Mouse (Mus musculus): ENCODE measurements at regions not wholly inside any gene's neighbourhood (a gene's known extent, or its start where the extent isn't known, plus 50 kb on each side); places are given as distances from the start of the nearest gene placed in this dataset.
"Not testable (repeated sequence)": the region's sequence is repeated elsewhere in the genome, so short reads cannot be mapped to it uniquely, and the experiment has no call there.

DNA sequence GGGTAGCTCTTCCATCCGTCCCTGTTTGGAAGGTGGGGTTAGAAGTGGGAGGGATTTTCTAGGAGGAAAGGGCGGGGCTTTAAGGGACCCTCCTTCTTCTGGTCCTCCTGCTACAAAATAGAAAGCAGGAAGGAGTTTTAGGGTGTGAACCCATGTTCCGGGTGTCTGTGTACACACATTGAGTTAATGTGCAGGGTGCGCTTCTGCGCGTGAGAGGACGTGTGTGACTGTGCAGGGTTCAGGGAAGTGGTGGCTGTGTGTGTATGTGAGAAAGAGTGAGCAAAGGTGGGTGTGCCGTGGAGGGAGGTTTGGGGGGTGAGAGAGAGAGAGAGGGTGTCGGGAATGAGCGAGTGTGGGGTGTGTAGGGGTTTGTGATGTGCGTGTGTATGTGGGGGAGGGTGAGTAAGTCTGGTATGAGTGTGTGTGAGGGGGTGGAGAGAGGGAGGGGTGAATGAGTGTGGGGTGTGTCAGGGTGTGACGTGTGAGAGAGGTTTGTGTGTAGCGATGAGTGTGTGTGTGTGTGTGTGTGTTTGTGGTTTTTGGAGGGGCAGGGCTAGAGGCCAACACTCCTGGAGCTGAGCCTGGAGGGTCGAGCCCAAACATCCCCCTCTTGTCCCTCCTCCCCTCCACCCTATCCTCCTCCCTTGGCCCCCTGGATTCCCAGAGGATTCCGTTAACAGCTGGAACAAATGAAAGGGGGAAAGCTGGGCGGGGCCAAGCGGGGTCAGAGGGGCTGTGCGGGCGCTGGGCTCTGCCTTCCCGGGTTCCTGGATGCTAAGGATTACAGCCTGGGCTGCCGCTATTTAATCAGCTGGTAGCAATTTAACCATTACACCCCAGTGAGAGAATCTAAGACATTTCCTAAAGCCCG lies 95.3 kb upstream of the Med13l start:
- DNase-seq (ENCODE audit: low spot score), result peak; percentile 76

DNA sequence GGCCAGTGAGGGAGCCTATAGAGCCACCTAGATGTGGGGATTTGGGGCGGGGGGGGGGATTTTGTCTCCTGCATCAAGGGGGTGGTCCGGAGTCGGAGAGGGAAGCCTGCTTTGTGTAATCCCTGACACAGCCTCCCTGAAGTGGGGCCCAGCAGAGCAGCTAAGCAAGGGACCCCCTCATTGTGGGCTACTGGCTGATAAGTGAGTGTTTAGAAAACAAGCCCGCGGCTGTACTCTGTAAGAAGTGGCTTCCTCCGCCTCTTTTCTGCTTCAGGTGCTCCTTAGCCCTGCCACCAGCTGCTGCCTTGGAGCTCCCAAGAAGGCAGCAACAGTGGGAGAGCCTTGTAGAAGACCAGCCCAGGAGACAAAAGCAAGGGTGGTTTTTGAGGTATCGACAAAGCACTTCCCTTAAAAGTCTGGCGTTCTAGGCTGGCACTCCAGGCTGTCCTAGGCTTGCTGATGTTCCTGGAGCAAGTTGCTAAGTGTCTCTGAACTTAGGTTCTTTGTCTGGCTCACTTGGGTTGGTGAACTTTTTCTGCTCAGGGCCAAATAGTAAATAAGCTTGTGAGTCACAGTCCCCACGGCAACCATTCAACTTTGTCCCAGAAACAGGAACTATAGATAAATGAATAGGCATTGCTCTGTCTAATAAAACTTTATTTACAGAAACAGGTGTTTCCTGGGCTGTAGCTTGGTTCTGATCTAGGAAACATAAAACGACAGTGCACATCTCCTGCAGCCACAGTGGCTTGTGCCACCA lies 94.3 kb upstream of the Med13l start:
- no peak for DNase-seq (ENCODE audit: low spot score)

DNA sequence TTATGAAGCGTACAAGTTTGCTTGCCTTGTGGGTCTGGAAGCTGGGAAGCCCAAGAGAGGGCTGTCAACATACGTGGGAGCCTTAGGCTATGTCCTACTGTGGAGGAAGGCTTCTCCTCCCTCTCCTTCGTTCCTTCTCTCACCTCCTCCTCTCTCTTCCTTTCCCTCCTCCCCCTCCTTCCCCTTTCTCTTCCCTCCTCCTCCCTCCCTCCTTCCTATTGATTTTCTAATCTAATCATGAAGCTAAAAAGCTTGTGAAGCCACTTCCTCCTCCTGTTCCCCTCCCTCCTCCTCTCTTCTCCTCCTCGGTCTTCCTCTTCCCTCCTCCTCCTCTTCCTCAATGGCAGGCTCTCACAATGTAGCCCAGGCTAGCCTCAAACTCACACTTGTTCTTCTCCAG lies 91.7 kb upstream of the Med13l start:
- no peak for DNase-seq (ENCODE audit: low spot score)

DNA sequence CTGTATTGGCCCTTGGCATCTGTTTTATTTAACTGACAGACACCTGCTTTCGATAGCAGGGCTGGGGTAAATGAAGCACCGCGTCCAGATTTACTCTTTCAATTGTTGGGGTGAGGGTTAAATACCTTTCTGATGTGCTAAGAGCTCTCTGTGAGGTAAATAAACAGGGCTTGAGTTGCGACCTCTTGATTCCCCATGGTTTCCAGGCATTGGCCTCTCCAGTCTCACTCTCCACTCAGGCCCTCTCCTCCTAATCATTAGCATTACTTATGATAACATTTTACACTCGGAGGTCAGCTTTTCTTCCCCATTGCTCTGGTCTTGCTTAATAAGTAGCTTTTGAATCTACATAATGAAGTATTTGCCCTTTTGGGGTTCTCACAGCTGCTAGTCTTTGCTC lies 88.9 kb upstream of the Med13l start:
- no peak for DNase-seq (ENCODE audit: low spot score)

DNA sequence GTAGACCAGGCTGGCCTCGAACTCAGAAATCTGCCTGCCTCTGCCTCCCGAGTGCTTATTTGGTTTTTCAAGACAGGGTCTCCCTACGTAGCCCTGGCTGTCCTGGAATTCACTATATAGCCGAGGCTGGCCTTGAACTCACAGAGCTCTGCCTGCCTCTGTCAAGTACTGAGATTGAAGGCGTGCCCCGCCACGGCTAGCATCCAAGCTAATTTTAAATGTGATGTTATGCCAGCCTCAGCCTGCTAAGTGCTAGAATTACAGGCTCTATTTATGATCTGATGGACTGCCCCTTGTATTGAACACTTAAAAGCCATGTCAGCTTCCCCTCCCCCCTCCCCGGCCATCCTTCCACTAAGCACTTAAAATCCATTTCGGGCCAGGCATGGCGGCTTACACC lies 88.2 kb upstream of the Med13l start:
- DNase-seq (ENCODE audit: low spot score), result no peak

DNA sequence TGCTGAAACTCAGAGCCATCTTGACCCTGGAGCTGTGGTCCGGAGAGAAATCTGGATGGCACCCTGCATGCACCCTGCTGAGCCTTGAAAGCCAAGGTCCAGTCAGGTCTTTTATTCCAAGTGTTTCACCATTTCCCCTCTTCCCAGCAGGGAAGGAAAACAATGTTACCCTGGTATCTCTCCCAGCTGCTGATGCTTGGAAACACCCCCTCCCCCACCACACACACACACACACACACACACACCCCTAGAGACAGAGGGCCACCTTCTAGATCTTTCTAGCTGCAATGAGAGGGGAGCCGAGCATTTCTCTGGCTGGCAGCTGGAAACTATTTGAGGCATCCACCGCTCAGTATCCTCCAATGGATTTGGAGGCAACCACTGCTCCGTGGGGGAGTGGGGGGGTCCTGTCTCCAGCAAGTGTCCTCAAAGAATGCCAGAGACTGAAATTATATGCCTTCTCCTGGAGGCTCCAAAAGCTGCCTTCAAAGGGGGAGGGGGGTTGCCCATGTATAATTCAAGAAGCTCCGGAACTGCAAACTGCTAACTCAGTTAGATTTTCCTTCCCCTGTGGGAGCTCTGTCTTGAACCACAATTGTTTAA lies 87.2 kb upstream of the Med13l start:
- DNase-seq (ENCODE audit: low spot score), result no peak

DNA sequence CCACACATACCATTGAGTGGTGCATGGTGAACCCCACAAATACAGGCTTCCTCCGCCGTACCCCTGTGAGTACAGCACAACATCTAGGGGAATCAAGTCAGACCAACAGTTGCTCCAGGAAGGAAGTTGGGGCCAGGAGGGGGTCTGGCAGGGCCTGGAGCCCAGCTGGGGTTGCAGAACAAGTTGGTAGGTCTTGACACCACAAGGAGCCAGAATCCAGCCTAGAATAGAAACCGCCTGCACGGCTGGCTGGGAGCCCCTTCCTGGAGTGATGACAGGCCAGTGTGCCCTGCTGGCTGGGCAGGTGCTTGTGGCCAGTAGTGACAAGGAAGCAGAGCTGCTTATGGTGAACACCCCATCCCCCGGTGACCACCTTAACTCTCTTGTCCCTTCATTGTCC lies 83.9 kb upstream of the Med13l start:
- no peak for DNase-seq (ENCODE audit: low spot score)

DNA sequence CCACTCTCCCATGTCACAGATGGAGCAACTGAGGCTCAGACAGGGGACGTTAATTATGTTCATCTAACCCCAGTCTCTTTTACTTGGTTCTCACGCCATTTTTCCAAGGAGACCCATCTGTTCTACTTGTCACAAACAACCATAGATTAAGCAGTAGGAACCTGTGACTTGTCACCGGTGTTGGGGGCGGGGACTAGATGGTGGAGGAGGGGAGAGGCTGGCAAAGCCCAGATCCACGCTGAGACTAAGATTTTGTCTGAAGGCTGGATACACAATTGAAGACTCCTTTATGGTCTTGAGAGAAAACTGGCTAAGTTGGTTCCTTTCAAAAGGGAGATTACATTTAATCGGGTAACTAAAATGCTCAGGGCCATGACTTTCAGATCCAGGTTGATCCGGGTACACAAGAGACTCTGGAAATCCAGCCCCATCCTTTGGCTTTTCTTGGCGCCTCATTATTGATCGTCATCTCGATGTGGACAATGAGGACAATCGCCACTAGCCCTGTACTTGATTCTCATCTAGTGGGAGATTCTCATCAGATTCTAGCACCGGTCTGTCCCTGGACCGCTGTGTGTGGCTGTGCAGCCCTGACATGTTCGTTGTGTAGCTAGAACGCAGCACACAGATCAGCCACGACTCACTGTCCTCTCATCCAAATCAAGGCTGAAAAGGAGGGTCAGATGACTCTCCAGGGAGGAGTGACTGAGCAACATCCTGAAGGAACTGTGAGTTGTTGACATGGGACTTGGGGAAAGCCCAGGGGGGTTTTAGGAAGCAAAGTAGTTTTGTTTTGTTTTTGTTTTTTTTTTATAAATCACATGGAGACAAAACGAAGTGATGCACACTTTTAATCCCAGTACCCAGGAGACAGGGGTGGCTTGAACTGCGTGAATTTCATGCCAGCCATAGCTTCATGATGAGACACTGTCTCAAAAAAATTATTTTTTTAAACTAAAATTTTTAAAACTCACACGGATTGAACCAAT lies 83.1 kb upstream of the Med13l start:
- DNase-seq (ENCODE audit: low spot score), result no peak

DNA sequence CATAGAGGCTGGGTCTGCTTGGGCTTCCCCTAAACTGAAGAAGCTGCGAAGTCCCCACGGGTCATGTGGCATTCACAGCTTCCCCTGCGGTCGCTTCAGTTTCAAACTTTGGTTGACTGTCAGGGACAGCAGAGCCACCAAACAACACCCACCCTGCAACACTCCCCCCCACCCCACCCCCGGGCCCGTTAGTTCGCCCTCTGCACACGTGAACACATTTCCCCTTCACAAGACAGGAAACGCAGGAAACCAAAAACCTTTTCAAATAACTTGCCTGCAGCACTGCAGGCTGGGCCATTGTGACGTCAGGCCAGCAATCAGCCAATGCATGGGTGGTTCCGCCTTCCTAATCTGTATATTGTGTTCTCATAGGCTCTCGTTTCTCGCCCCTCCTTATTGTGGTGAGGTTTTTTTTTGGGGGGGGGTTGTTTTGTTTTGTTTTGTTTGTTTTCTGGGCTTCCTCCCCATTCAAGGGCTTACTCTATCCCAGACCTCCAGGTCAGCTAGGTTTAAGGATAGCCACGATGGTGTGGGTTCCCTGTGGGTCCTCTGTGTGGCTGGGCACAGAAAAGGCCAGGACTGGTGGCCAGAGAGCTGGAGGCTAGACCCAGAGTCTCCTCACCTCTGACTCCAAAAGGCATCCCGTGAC lies 82.2 kb upstream of the Med13l start:
- DNase-seq (ENCODE audit: low spot score), result peak; percentile 81

DNA sequence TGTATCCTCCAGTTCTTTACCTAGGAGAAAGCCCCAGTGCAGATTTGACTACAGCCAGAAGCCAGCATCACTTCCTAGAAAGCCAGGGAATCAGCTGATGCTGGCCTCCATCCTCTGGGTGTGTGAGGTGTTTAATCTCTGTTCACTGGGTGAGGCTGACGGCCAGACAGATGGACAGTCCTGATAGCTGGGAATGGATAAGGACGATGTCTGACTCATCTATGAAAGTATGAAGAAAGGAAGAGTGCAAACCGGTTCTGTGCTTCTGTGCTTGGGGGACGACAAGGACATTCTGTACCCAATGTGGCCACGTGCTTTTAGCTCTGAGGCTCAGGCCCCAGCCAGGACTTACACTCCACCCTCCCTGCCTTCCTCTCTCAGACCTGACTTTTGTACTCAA lies 80.5 kb upstream of the Med13l start:
- no peak for DNase-seq (ENCODE audit: low spot score)

DNA sequence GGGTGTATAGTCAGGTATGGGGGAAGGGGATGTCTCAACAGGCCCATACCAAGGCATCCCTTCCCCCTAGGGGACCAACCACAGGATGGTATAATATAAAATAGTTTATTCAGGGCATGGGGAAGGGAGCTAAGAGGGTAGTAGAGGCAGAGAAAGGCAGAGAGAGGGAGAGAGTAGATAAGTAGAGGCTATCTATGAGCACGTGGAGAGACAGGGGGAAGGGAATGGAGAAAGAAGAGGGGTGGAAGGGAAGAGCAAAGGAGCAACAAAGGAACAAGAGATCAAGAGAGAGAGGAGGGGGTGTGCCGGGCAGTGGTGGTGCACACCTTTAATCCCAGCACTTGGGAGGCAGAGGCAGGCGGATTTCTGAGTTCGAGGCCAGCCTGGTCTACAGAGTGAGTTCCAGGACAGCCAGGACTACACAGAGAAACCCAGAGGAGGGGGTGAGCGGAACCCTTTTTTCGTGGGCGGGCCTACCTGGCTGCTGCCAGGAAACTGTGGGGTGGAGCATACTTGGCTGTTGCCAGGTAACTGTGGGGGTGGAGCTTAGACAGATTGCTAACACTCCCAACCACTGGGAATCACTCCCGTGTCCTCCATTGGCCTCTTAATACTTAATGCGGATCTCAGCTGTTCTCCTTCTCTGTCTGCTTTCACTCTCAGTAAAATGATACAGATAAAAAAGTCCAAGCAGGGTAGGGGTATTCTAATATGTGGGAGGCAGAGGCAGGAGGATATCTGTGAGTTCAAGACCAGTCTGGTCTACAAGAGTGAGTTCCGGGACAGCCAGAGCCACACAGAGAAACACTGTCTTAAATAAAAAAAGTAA lies 79.3 kb upstream of the Med13l start:
- DNase-seq (ENCODE audit: low spot score), result no peak

DNA sequence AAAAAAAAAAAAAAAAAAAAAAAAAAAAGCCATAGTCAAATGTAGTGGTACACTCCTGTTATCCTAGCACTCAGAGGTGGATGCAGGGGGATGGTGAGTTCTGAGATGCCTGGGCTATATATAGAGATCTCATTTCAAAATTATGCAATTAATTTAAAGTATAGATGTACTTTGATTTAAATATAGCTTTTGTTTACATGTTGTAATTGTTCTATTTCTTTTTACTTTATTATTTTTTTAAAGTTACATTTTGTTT lies 78.8 kb upstream of the Med13l start:
- no peak for DNase-seq (ENCODE audit: low spot score)

DNA sequence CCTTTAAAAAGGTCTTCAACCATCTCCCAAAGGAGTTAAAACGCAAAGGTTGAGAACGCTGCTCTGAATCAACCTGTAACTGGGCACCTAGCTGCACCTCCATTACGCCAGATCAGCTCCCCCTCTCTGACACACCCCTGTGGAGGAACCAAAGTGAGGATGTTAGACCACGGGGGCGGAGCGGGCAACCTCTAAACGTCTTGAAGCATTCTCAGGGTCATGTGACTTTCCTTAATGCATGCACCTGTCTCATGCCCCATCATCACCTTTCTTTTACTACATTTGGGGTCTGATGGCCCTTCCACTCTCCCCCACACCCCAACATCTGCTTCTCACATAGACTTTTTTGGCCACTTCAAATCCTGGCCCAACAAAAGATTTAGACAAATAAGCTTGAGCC lies 77.9 kb upstream of the Med13l start:
- no peak for DNase-seq (ENCODE audit: low spot score)

DNA sequence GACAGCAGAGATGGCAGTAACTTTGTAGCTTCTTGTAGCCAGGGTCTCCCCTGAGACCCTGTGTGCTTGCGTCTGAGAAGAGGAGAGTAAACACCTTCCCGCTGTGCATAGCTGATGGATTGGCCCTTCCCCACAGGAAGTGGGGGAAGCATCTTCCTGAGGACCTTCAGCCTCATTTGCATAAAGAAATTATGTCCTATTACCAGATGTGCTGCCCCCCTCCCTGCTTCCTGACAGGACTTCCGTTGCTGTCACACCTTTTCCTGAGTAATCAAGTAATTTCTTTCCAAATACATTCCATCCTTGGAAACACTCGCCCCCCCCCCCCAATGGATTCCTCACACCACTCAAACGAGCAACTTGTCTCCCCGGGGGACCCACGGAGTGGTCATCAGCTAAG lies 77.5 kb upstream of the Med13l start:
- no peak for DNase-seq (ENCODE audit: low spot score)

DNA sequence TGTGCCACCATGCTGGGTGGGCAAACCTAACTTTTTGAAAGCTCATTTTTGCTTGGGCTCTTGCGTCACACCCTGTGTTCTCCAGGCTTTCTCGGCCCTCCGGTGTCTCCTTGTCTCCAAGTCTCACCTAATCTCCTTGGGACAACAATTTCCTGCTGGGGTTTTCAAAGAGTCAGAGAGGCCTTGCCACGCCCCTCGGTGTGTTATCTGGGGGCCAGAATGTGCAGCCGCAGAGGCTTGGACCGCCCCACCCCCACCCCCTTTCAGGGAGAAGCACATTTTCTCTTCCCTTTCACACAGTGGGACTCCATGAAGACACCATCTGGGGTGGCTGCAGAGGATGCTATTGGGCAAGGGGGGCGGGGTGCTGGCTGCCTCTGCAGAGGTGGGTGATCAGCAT lies 76.9 kb upstream of the Med13l start:
- DNase-seq (ENCODE audit: low spot score), result no peak

DNA sequence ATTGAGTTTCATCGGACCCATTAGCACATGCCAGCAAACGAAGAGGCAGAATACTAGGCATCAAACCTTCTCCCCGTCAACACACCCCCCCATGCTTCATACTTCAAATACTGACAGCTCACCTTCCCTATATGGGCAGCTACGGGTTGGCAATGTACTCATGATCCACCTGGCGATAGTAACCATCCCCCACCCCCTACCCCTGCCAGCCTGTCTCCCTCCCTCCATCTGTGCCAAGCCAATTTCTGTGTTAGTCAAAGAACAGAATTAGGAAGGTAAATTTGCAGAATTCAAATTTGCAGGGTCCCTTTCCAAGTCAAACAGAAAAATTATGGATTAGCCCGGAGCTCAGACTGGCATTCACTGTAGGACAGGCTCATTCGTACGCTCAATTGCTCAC lies 75.3 kb upstream of the Med13l start:
- DNase-seq (ENCODE audit: low spot score), result no peak

DNA sequence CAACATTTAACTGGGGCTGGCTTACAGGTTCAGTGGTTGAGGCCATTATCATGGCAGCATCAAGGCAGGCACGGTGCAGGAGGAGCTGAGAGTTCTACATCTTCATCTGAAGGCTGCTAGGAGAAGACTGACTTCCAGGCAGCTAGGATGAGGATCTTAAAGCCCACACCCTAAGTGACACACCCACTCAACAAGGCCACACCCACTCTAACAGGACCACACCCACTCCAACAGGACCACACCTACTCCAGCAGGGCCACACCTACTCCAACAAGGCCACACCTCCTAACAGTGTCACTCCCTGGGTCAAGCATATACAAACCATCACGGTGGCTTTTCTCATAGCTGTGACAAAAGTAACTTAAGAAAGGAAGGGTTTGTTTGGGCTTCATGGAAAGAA lies 68.0 kb upstream of the Med13l start:
- DNase-seq (ENCODE audit: low spot score), result not testable (repeated sequence)

DNA sequence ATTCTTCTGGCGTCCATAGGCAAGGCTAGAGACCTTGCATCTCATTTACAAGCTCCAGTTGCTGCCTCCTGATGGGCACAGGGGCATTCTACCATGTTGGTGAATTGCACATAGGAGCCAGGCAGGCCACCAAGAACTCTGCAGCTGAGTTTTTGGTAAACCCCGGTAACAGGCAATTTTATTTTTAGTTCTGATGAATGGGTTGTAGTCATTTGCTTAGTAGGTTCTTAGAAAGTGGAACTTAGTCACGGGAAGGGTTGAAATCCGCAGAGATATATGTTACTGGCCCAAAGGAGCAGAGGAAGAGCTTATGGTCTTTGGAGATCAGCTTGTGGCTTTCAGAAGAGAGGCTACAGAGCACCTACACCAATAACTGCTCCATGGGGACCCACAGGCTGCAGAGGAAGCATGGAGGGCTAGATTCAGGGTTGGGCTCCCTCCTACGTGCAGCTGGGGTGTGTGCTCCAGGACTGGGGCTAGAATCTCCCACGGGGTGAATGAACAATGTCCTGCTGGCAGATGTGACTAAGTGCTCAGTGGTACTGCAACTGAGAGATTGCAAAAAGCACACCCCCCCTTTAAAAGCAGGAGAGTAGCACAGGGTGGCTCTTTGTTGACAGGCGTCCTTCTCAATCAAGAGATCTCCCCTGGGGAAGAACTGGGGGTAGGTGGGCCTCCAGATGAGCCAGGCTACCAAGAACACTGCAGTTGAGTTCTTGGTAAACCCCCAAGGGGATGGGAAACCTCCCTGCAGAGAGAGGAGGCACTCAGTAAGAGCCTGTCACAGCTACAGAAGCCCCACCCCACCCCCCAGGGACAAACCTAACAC lies 65.6 kb upstream of the Med13l start:
- peak; percentile 45 for DNase-seq (ENCODE audit: low spot score)

DNA sequence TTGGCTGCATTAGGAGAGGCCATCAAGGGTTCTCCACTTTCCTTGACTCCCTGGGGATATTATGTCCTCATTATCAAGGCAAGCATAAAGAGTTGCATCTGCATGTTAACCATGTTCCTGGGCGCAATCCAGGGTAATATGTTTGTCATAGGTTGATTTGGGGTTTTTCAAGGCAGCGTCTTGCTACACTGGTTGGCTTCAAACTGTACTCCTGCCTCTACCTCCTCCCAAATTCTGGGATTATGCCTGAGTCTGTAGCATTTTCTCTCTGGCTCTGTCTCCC lies 65.1 kb upstream of the Med13l start:
- no peak for DNase-seq (ENCODE audit: low spot score)

DNA sequence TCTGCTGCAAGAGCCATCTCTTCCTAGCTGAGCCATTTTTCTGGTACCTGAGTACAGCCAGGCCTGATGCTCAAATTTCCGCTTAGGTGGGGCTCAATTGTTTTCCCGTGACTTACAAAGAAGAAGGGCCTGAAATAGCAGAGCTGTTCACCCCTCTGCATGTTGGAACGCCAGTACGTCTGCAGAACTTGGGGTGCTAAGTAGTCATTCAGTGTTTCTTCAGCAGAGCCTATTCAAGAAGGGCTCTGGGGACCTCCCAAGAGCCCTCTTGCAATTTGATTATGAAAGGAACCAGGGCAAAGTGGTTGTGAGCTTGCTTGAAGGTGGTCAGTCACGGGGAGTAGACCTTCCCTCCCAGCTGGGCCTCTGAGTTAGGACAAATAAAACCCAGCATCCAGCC lies 58.9 kb upstream of the Med13l start:
- no peak for DNase-seq (ENCODE audit: low spot score)

All from retina, embryonic 14.5 days (tissue).